Mouse (Mus musculus): Measurements from ENCODE around the gene Kank4. TPM values are rescaled to one million over a fixed set of nuclear protein-coding genes. Genes with fewer than 3 reads are reported as not detected.
A peak's percentile ranks its signal among the peaks of the same experiment; 100 is the strongest.

Kank4 gene
- polyA plus RNA-seq, 1 experiment from 2014 or later = 0.61 TPM

- Histone ChIP-seq H3K27ac (ENCODE audit: low read depth, low read length) (peak overlapping the region; percentile 58; the same call in 1 of the 2 replicates), H3K9me3 (ENCODE audit: control insufficient read depth, low read length) (no peaks in the 10 kb centered on the region), H3K36me3 (ENCODE audit: control insufficient read depth, insufficient read depth, low read length) (no peaks in the 10 kb centered on the region), H3K27me3 (replicated peaks; ENCODE audit: control insufficient read depth, insufficient read depth, low read length) (no peaks in the 10 kb centered on the region), H3K9ac (ENCODE audit: low read depth, low read length) (no peak overlapping the region), H3K4me3 (ENCODE audit: low read length) (no peak overlapping the region), H3K4me1 (ENCODE audit: control insufficient read depth, insufficient read depth, low read depth, low read length) (no peaks in the 10 kb centered on the region), H3K4me2 (ENCODE audit: low read length) (no peak overlapping the region)
- ATAC-seq = peak; percentile 84
- WGBS = 74% methylated on average over 17 of the region's 17 CpGs
Observed at GRCm38 (mm10) chr4:98717735-98718546, 99.4 kb downstream of the Kank4 start.

GRCm38 (mm10) chr4:98710891-98711290, 106.4 kb downstream of the Kank4 start:
- ATAC-seq = no peak
- Histone ChIP-seq H3K9ac (ENCODE audit: low read depth, low read length) (no peak overlapping the region), H3K36me3 (ENCODE audit: control insufficient read depth, insufficient read depth, low read length) (no peaks in the 10 kb centered on the region), H3K27ac (ENCODE audit: low read depth, low read length) (no peak overlapping the region), H3K9me3 (ENCODE audit: control insufficient read depth, low read length) (no peaks in the 10 kb centered on the region), H3K27me3 (replicated peaks; ENCODE audit: control insufficient read depth, insufficient read depth, low read length) (no peaks in the 10 kb centered on the region), H3K4me3 (ENCODE audit: low read length) (no peak overlapping the region), H3K4me2 (ENCODE audit: low read length) (no peak overlapping the region), H3K4me1 (ENCODE audit: control insufficient read depth, insufficient read depth, low read depth, low read length) (no peaks in the 10 kb centered on the region)
- 93% methylated on average over 8 of the region's 8 CpGs for WGBS

Other genes starting within 250 kb of the Kank4 start
- 0.17 TPM in 1 of 2 replicates, not detected in the other for gene L1td1, start 90.8 kb downstream of the Kank4 start, polyA plus RNA-seq (2015; fragmentation: Nextera tagmentation; extraction: Ambion mirVana)
- not detected in 2 replicates for gene I0C0044D17Rik, start 6.3 kb upstream of the Kank4 start, polyA plus RNA-seq (2015; fragmentation: Nextera tagmentation; extraction: Ambion mirVana)
- gene Usp1, start 106.3 kb upstream of the Kank4 start, polyA plus RNA-seq (2015; fragmentation: Nextera tagmentation; extraction: Ambion mirVana) = 23.0 and 23.6 TPM in 2 replicates
- 0.95 and 1.1 TPM in 2 replicates for gene Angptl3, start 213.4 kb upstream of the Kank4 start, polyA plus RNA-seq (2015; fragmentation: Nextera tagmentation; extraction: Ambion mirVana)